7 mouse cellular contexts compared by ENCODE assay signal in the genomic region with DNA sequence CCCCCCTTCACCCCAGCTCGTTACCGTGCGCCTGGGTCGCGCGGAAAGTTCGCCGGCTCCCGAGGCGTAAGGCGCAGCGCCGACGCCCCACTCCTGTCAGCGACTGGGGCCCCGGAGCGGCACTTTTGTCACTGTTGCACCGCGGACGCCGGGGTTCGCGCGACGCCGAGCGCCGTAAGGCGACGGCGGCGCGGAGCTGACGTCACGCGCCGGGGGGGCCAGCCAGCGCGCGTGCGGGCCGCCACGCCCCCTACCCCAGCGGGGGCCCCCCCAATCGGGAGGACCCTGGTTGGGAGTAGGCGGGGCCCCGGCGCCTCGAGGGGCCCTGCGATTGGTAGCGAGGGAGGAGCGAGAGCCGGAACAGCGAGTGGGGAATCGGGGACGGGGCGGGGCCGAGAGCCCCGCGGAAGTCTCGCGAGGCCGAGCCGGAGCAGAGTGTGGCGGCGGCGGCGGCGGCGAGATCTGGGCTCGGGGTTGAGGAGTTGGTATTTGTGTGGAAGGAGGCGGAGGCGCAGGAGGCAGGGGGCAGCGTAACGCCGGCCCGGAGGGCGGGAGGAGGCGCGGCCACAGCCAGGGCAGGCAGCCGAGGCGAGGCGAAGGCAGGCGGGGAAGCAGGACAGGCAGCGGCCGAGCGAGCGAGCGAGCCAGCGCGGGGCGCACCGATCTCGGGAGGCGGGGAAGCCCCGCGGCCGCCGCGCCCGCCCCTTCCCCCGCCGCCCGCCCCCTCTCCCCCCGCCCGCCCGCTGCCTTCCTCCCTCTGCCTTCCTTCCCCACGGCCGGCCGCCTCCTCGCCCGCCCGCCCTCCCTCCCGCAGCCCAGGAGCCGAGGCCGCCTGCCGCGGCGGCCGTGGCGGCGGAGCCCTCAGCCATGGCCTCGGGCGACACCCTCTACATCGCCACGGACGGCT. TPM values are rescaled to one million over a fixed set of nuclear protein-coding genes. Genes with fewer than 3 reads are reported as not detected.
A peak's percentile ranks its signal among the peaks of the same experiment; 100 is the strongest.
DNase-seq lines count a peak whose midpoint lies in the region; ATAC-seq lines count a peak whose summit lies in the region.

A gene (plus strand): TSS at position 428 of the 907 bp plus-strand sequence.

- WGBS in embryonic facial prominence, embryonic 12.5 days, result under 1% methylated on average over 85 of the region's 127 CpGs
- under 1% methylated on average over 82 of the region's 127 CpGs for WGBS in limb, embryonic 11.5 days
- WGBS in midbrain, embryonic 14.5 days, result under 1% methylated on average over 101 of the region's 127 CpGs

- H3K27ac ChIP-seq in embryonic facial prominence, embryonic 12.5 days, result peak within 1 kb of the TSS; percentile 99
- peak within 1 kb of the TSS; percentile 97 for H3K27ac ChIP-seq in limb, embryonic 11.5 days (replicated peaks; ENCODE audit: low read depth, low read length)
- H3K27ac ChIP-seq in midbrain, embryonic 14.5 days (replicated peaks; ENCODE audit: low read depth, low read length), result peak within 1 kb of the TSS; percentile 97

- peak within 1 kb of the TSS; percentile 60 for H3K4me2 ChIP-seq in embryonic facial prominence, embryonic 12.5 days (replicated peaks)
- H3K4me2 ChIP-seq in limb, embryonic 11.5 days (ENCODE audit: low read depth, severe bottlenecking), result peak within 1 kb of the TSS; percentile 76
- H3K4me2 ChIP-seq in midbrain, embryonic 14.5 days (ENCODE audit: low read length), result peak within 1 kb of the TSS; percentile 73

- peak; percentile 88 for ATAC-seq in embryonic facial prominence, embryonic 12.5 days (ENCODE audit: insufficient number of reproducible peaks, insufficient read depth, low FRiP score, low TSS enrichment)
- ATAC-seq in limb, embryonic 11.5 days (ENCODE audit: insufficient number of reproducible peaks, low FRiP score, low TSS enrichment, low read depth), result peak; percentile 91
- ATAC-seq in midbrain, embryonic 14.5 days (ENCODE audit: low FRiP score, low TSS enrichment), result peak; percentile 94

- H3K27me3 ChIP-seq in embryonic facial prominence, embryonic 12.5 days, result no peaks in the 10 kb centered on the region
- no peaks in the 10 kb centered on the region for H3K27me3 ChIP-seq in limb, embryonic 11.5 days (ENCODE audit: control insufficient read depth, insufficient read depth, low read length)
- H3K27me3 ChIP-seq in midbrain, embryonic 14.5 days (ENCODE audit: control insufficient read depth, insufficient read depth, low read length), result no peaks in the 10 kb centered on the region

- peak within 1 kb of the TSS; percentile 94 for H3K9ac ChIP-seq in embryonic facial prominence, embryonic 12.5 days
- peak within 1 kb of the TSS; percentile 89 for H3K9ac ChIP-seq in limb, embryonic 11.5 days (ENCODE audit: low read length)
- peak within 1 kb of the TSS; percentile 93 for H3K9ac ChIP-seq in midbrain, embryonic 14.5 days (replicated peaks; ENCODE audit: low read length)

- H3K36me3 ChIP-seq in embryonic facial prominence, embryonic 12.5 days, result no peaks in the 10 kb centered on the region
- no peaks in the 10 kb centered on the region for H3K36me3 ChIP-seq in limb, embryonic 11.5 days (ENCODE audit: control insufficient read depth, insufficient read depth, low read length)
- no peaks in the 10 kb centered on the region for H3K36me3 ChIP-seq in midbrain, embryonic 14.5 days (ENCODE audit: control insufficient read depth, insufficient read depth, low read length)

- DNase-seq in adrenal gland, postnatal 25 days, result peak; percentile 99
- peak; percentile 100 for DNase-seq in heart, adult 11 months
- peak; percentile 98 for DNase-seq in kidney, adult 18-20 months
- peak; percentile 98 for DNase-seq in limb, embryonic 11.5 days (ENCODE audit: low spot score)
- peak; percentile 100 for DNase-seq in midbrain, embryonic 14.5 days
- DNase-seq in spleen, adult 18-20 months, result peak; percentile 98

- no peaks in the 10 kb centered on the region for H3K9me3 ChIP-seq in embryonic facial prominence, embryonic 12.5 days
- no peaks in the 10 kb centered on the region for H3K9me3 ChIP-seq in limb, embryonic 11.5 days (ENCODE audit: control insufficient read depth, low read length)
- no peaks in the 10 kb centered on the region for H3K9me3 ChIP-seq in midbrain, embryonic 14.5 days (ENCODE audit: control insufficient read depth, low read length)

- peak within 1 kb of the TSS; percentile 99 for H3K4me3 ChIP-seq in embryonic facial prominence, embryonic 12.5 days
- H3K4me3 ChIP-seq in limb, embryonic 11.5 days (ENCODE audit: low read depth, low read length), result peak within 1 kb of the TSS; percentile 97
- peak within 1 kb of the TSS; percentile 98 for H3K4me3 ChIP-seq in midbrain, embryonic 14.5 days (replicated peaks; ENCODE audit: low read depth, low read length)

- H3K4me1 ChIP-seq in embryonic facial prominence, embryonic 12.5 days, result peaks cover 30% of the 10 kb centered on the region
- H3K4me1 ChIP-seq in limb, embryonic 11.5 days (ENCODE audit: control insufficient read depth, insufficient read depth, low read length), result no peaks in the 10 kb centered on the region; the same call in 1 of the 2 replicates
- peaks cover 39% of the 10 kb centered on the region for H3K4me1 ChIP-seq in midbrain, embryonic 14.5 days (ENCODE audit: control insufficient read depth, insufficient read depth, low read length)

RNA-seq across cellular contexts. Expression of the gene that starts here (rescaled TPM):
- total RNA-seq in adrenal gland, postnatal 25 days (2021), result 77.9 and 100 TPM in 2 replicates
- 20.8 and 23.2 TPM in 2 replicates for polyA plus RNA-seq in embryonic facial prominence, embryonic 12.5 days (2016; fragmentation: Nextera tagmentation; extraction: Ambion mirVana)
- 20.0 and 21.7 TPM in 2 replicates for polyA plus RNA-seq in limb, embryonic 11.5 days (2014; fragmentation: Nextera tagmentation; extraction: Ambion mirVana)
- 15.1 and 16.6 TPM in 2 replicates for polyA plus RNA-seq in midbrain, embryonic 14.5 days (2014; fragmentation: Nextera tagmentation; extraction: Ambion mirVana)

Comparison
In these comparisons a context has a peak if more than half of its experiments do, and no peak if none do; other contexts are left out.
1. Peak in every context shown above with its lines: DNase-seq, ATAC-seq, H3K4me3 ChIP-seq and H3K27ac ChIP-seq.